Mouse (Mus musculus): ENCODE results near the gene Dusp16. TPM values are rescaled to one million over a fixed set of nuclear protein-coding genes. Genes with fewer than 3 reads are reported as not detected.

Gene Dusp16
- polyA plus RNA-seq, 2 experiments, result 3.7 to 4.1 TPM

GRCm38 (mm10) chr6:134804736-134805277, 12.4 kb upstream of the Dusp16 start:
- no peak for ATAC-seq (ENCODE audit: insufficient read depth)
- H3K36me3 ChIP-seq (replicated peaks; ENCODE audit: control insufficient read depth, insufficient read depth, low read depth), result no peaks in the 10 kb centered on the region
- WGBS (ENCODE audit: insufficient replicate concordance), result 69% methylated on average over 5 of the region's 5 CpGs
- H3K4me2 ChIP-seq (ENCODE audit: low read depth), result no peak overlapping the region
- peaks cover 0 to 2% of the 10 kb centered on the region in 2 experiments; a peak in 1 of 4 replicates for H3K4me1 ChIP-seq (replicated peaks; ENCODE audit: control insufficient read depth in 2 of 2, insufficient read depth in 2 of 2, low read length in 1 of 2)
- no peak overlapping the region for H3K4me3 ChIP-seq (ENCODE audit: insufficient read depth in 1 of 2, low read depth in 2 of 2, low read length in 2 of 2)
- H3K9ac ChIP-seq (replicated peaks), result no peak overlapping the region
- no peaks in the 10 kb centered on the region for H3K27me3 ChIP-seq (ENCODE audit: control insufficient read depth, insufficient read depth, low read length)
- no peak overlapping the region for H3K27ac ChIP-seq
- H3K9me3 ChIP-seq (ENCODE audit: control insufficient read depth, low read length), result no peaks in the 10 kb centered on the region
- TF ChIP-seq CTCF (IDR thresholded peaks at IDR 0.05; ENCODE audit: low read depth) (no peak), EP300 (IDR thresholded peaks at IDR 0.05; ENCODE audit: low read depth) (no peak)
- DNase-seq (ENCODE audit: low read depth in 3 of 3, low spot score in 3 of 3), result no peak

GRCm38 (mm10) chr6:134802641-134803043, 10.2 kb upstream of the Dusp16 start:
- Histone ChIP-seq H3K9me3 (ENCODE audit: control insufficient read depth, low read length) (no peaks in the 10 kb centered on the region), H3K4me1 (replicated peaks; ENCODE audit: control insufficient read depth in 2 of 2, insufficient read depth in 2 of 2, low read length in 1 of 2) (peaks cover 0 to 2% of the 10 kb centered on the region in 2 experiments; a peak in 1 of 4 replicates), H3K9ac (replicated peaks) (no peak overlapping the region), H3K36me3 (replicated peaks; ENCODE audit: control insufficient read depth, insufficient read depth, low read depth) (no peaks in the 10 kb centered on the region), H3K4me3 (ENCODE audit: insufficient read depth in 1 of 2, low read depth in 2 of 2, low read length in 2 of 2) (no peak overlapping the region), H3K27me3 (ENCODE audit: control insufficient read depth, insufficient read depth, low read length) (no peaks in the 10 kb centered on the region), H3K27ac (no peak overlapping the region), H3K4me2 (ENCODE audit: low read depth) (no peak overlapping the region)
- ATAC-seq (ENCODE audit: insufficient read depth) (no peak), DNase-seq (ENCODE audit: low read depth in 3 of 3, low spot score in 3 of 3) (no peak)
- TF ChIP-seq CTCF (IDR thresholded peaks at IDR 0.05; ENCODE audit: low read depth) (no peak), EP300 (IDR thresholded peaks at IDR 0.05; ENCODE audit: low read depth) (no peak)
- WGBS (ENCODE audit: insufficient replicate concordance), result 70% methylated on average over 9 of the region's 9 CpGs

- Histone ChIP-seq H3K4me2 (ENCODE audit: low read depth) (no peak overlapping the region), H3K4me3 (ENCODE audit: insufficient read depth in 1 of 2, low read depth in 2 of 2, low read length in 2 of 2) (no peak overlapping the region), H3K36me3 (replicated peaks; ENCODE audit: control insufficient read depth, insufficient read depth, low read depth) (no peaks in the 10 kb centered on the region), H3K9ac (replicated peaks) (no peak overlapping the region), H3K9me3 (ENCODE audit: control insufficient read depth, low read length) (no peaks in the 10 kb centered on the region), H3K27ac (no peak overlapping the region), H3K4me1 (replicated peaks; ENCODE audit: control insufficient read depth in 2 of 2, insufficient read depth in 2 of 2, low read length in 1 of 2) (peaks cover 0 to 2% of the 10 kb centered on the region in 2 experiments; a peak in 1 of 4 replicates), H3K27me3 (ENCODE audit: control insufficient read depth, insufficient read depth, low read length) (no peaks in the 10 kb centered on the region)
- ATAC-seq (ENCODE audit: insufficient read depth), result no peak
- 75% methylated on average over 1 of the region's 1 CpGs for WGBS (ENCODE audit: insufficient replicate concordance)
- DNase-seq (ENCODE audit: low read depth in 3 of 3, low spot score in 3 of 3), result no peak
- no peak for TF ChIP-seq EP300 (IDR thresholded peaks at IDR 0.05; ENCODE audit: low read depth)
- TF ChIP-seq CTCF (IDR thresholded peaks at IDR 0.05; ENCODE audit: low read depth), result no peak
Observed at GRCm38 (mm10) chr6:134801483-134801882, 9.1 kb upstream of the Dusp16 start.

GRCm38 (mm10) chr6:134796297-134796696, 3.9 kb upstream of the Dusp16 start:
- Histone ChIP-seq H3K4me1 (replicated peaks; ENCODE audit: control insufficient read depth in 2 of 2, insufficient read depth in 2 of 2, low read length in 1 of 2) (peaks cover 11 to 12% of the 10 kb centered on the region in 2 experiments), H3K4me2 (ENCODE audit: low read depth) (no peak overlapping the region), H3K9me3 (ENCODE audit: control insufficient read depth, low read length) (no peaks in the 10 kb centered on the region), H3K4me3 (ENCODE audit: insufficient read depth in 1 of 2, low read depth in 2 of 2, low read length in 2 of 2) (no peak overlapping the region), H3K36me3 (replicated peaks; ENCODE audit: control insufficient read depth, insufficient read depth, low read depth) (no peaks in the 10 kb centered on the region), H3K27me3 (ENCODE audit: control insufficient read depth, insufficient read depth, low read length) (no peaks in the 10 kb centered on the region; the same call in 1 of the 2 replicates), H3K27ac (no peak overlapping the region), H3K9ac (replicated peaks) (no peak overlapping the region)
- ATAC-seq (ENCODE audit: insufficient read depth), result no peak
- DNase-seq (ENCODE audit: low read depth in 3 of 3, low spot score in 3 of 3), result no peak
- 44% methylated on average over 10 of the region's 10 CpGs for WGBS (ENCODE audit: insufficient replicate concordance)
- TF ChIP-seq EP300 (IDR thresholded peaks at IDR 0.05; ENCODE audit: low read depth) (no peak), CTCF (IDR thresholded peaks at IDR 0.05; ENCODE audit: low read depth) (no peak)

GRCm38 (mm10) chr6:134793911-134794520, 1.6 kb upstream of the Dusp16 start:
- no peak overlapping the region; the same call in 1 of the 2 replicates for H3K27ac ChIP-seq
- ATAC-seq (ENCODE audit: insufficient read depth), result no peak

More at GRCm38 (mm10) chr6:134793911-134794520, 1.6 kb upstream of the Dusp16 start:
- Histone ChIP-seq H3K9me3 (ENCODE audit: control insufficient read depth, low read length) (no peaks in the 10 kb centered on the region), H3K4me1 (replicated peaks; ENCODE audit: control insufficient read depth in 2 of 2, insufficient read depth in 2 of 2, low read length in 1 of 2) (peaks cover 13 to 17% of the 10 kb centered on the region in 2 experiments), H3K36me3 (replicated peaks; ENCODE audit: control insufficient read depth, insufficient read depth, low read depth) (no peaks in the 10 kb centered on the region), H3K9ac (replicated peaks) (peak overlapping the region; percentile 15; the same call in 1 of the 2 replicates), H3K4me2 (ENCODE audit: low read depth) (peak overlapping the region; percentile 85), H3K27me3 (ENCODE audit: control insufficient read depth, insufficient read depth, low read length) (no peaks in the 10 kb centered on the region; the same call in 1 of the 2 replicates), H3K4me3 (ENCODE audit: insufficient read depth in 1 of 2, low read depth in 2 of 2, low read length in 2 of 2) (peak overlapping the region; percentile 18 to 68; a peak in 2 of 4 replicates)
- WGBS (ENCODE audit: insufficient replicate concordance), result 12% methylated on average over 21 of the region's 21 CpGs
- no peak for TF ChIP-seq EP300 (IDR thresholded peaks at IDR 0.05; ENCODE audit: low read depth)
- TF ChIP-seq CTCF (IDR thresholded peaks at IDR 0.05; ENCODE audit: low read depth), result peak; percentile 97
- peak in 2 of 3 experiments; percentile 52 to 67 for DNase-seq (ENCODE audit: low read depth in 3 of 3, low spot score in 3 of 3)
